Mouse (Mus musculus) adrenal gland, postnatal 14 days (tissue): Measurements from ENCODE around the gene Atic. TPM values are rescaled to one million over a fixed set of nuclear protein-coding genes. Genes with fewer than 3 reads are reported as not detected.

ENCODE experiments used
- DNase-seq: peaks from one replicate; pipeline ENCODE4 v3.0.0; 2021; ENCODE audit warnings: mixed read lengths
- long read RNA-seq, 2 experiments: library from polyadenylated mRNA; stranded (forward); transcript quantifications; one replicate each; pipeline ENCODE4 v2.0.0; 2021
- total RNA-seq: library from RNA; stranded (reverse); gene quantifications from 2 replicates; pipeline ENCODE4 v1.2.3, GENCODE M21; 2021

The Atic gene
- total RNA-seq, result 49.2 and 51.4 TPM in 2 replicates
- long read RNA-seq, experiment 1, transcript Atic-201 (16 exons, 2,845 nt), result major isoform, 25 of 32 reads
- long read RNA-seq, experiment 1, partial matches to known transcripts, result 2 of 32 reads
- long read RNA-seq, experiment 1, other reads (novel, unspliced or antisense), result 5 of 32 reads
- long read RNA-seq, experiment 2, transcript Atic-201 (16 exons, 2,845 nt), result major isoform, 20 of 27 reads
- long read RNA-seq, experiment 2, partial matches to known transcripts, result 3 of 27 reads
- long read RNA-seq, experiment 2, other reads (novel, unspliced or antisense), result 4 of 27 reads

- peak; percentile 95 for DNase-seq
Observed at GRCm38 (mm10) chr1:71556688-71557612, at the start of gene Atic. Gene Atic (plus strand): TSS chr1:71557150.

GRCm38 (mm10) chr1:71507251-71507650 is 49.7 kb upstream of the Atic start:
- DNase-seq, result no peak

GRCm38 (mm10) chr1:71515041-71515440 is 41.9 kb upstream of the Atic start:
- DNase-seq, result no peak

DNA sequence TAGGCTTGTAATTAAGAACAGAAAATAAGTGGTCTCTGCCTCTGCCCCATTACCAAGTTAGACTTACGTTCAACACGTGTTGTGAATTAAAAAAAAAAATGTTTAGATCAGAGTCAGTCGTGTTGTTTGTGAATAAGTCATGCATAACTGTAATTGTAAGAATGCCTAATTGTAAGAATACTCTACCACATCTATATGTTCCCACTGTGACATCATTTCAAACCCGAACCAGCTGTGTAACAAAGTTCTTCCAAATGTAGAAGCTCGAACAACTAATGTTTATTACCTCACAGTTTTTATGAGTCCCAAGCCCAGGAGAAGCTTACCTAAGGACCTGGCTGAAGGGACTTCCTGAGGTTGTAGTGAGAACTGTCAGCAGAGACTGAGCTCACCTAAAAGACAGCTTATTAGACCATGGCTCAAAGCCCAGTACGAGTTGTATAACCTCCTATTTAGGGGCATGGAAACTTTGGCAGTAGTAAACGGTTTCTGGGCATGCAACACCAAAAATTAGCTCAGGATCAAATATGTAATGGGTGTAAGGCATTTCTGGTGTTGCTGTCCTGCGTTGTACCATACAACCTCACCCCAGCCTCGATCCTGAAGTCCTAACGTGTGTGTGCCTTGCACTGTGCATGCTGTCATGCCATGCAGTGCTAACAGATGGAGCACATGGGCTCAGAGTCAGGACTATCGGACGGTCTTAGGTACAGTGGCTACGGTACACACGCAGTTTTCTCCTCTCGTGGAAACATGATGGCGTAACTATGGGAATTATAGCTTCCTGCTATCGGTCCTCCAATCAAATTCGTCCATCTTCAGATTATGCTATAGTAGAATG is 27.9 kb upstream of the Atic start:
- no peak for DNase-seq

GRCm38 (mm10) chr1:71530779-71531178 is 26.2 kb upstream of the Atic start:
- no peak for DNase-seq

DNA sequence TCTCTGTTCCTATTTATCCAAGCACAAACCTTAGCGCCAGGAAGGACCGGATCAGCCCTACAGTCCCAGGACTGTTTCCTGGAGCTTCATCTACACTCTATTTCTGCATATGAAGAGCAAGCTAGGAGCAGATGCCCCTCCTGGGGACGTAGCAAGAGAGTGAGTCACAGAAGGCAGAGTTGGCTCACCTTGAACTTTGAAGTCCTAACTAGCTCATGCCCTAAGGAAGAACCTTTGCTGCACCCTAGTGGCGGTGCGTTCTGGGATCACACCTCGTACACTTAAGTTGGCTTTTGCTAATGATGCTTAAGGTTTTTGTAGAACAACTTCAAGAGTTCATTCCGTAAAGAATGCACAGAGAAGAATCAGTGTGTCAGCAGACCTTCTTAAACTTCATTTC is 25.3 kb upstream of the Atic start:
- DNase-seq, result peak; percentile 79

- no peak for DNase-seq
Observed at GRCm38 (mm10) chr1:71539641-71540040, 17.3 kb upstream of the Atic start.

GRCm38 (mm10) chr1:71540437-71540836 is 16.5 kb upstream of the Atic start:
- no peak for DNase-seq

- DNase-seq, result no peak
Observed at GRCm38 (mm10) chr1:71550626-71551195, 6.2 kb upstream of the Atic start.

- DNase-seq, result no peak
Observed at GRCm38 (mm10) chr1:71560626-71561025, 3.7 kb downstream of the Atic start.

DNA sequence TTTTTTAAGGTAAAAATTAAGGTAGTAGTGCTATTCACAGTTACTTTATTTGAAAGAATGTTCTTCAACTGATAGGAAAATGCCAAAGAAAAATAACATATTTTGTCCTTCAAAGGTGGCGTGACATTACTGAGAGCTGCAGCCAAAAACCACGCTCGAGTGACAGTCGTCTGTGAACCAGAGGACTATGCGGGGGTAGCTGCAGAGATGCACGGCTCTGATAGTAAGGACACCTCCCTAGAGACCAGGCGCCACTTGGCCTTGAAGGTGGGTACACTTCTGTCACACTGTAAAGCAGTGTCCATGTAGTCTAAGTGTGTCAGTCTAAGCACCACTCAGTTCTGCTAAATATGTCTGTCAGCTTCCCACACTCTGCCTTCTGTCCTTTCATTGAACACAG is 7.3 kb downstream of the Atic start:
- DNase-seq, result no peak

- DNase-seq, result no peak
Observed at GRCm38 (mm10) chr1:71567884-71568605, 11.1 kb downstream of the Atic start.

- no peak for DNase-seq
Observed at GRCm38 (mm10) chr1:71570116-71570515, 13.2 kb downstream of the Atic start.

- DNase-seq, result peak; percentile 16
Observed at GRCm38 (mm10) chr1:71575987-71576386, 19.0 kb downstream of the Atic start.

- no peak for DNase-seq
Observed at GRCm38 (mm10) chr1:71576837-71577236, 19.9 kb downstream of the Atic start.

- DNase-seq, result peak; percentile 61
Observed at GRCm38 (mm10) chr1:71579526-71579925, 22.6 kb downstream of the Atic start.

DNA sequence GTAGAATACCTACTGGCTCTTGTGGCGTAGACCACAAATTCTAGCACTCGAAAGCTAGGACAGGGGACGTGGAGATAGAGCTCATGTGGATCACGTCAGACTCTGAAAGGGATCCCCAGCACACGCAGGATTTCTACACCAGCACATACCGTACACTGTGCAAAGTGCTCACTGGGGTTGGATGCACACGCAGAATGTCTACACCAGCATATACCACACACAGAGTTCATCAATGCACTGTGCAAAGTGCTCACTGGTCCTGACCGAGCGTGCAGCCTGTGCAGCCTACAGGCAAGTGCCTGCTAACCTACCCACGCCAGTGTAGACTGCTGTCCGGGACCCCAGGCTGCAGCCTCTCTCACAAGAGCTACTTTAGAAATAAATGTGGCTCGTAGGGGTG is 23.5 kb downstream of the Atic start:
- DNase-seq, result no peak

DNA sequence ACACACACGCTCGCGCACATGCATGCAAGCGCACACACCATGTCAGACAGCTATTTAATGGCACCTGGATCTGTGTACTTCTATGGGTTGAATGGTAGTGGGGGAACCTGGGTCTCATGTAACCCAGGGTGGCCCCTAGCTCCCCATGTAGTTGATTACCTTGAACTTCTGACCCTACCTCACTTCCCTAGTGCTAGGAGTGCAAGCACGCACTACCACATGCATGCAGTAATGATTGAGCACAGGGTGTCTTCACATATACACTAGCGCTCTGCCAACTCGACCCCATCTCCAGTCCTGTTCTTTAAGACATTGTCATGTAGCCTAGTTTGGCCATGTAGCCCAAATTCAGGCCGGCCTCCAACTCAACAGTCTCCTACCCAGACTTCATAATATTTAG is 26.4 kb downstream of the Atic start:
- DNase-seq, result no peak

DNA sequence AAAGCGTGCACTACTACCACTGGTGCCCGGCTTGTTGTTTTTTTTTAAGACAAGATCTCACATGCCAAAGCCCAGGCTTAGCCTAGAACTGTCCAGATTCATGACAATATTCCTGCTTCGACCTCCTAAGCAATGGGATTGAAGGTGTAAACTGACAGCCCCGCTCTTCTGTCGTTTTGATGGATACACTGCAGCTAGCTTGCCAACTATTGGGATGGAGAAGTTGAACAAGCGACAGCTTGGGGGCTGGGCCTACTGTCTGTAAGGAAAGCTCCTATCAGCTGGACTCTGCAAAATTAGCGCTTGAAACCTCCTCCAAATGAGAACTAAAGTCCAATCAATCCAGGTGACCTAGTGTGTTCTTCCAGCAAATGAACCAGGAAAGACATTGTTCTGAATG is 26.9 kb downstream of the Atic start:
- no peak for DNase-seq

DNA sequence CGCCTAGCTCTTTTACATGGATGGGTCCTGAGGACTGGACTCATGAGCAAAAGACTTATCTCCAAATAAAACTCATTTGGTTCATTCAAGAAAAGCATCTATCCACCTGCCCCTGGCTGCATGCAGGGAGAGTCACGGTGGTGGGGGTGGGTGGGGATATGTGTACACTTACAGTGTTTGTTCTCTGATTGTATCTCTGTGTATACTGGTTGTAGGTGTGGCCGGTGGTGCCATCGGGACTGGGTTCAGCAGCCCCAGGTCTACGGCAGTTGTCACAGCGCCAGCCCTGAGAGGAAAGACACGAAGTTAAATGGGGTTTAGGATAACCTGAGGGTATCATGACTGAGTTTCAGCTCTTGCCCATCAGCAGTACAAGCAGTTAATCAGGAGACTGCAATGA is 29.7 kb downstream of the Atic start:
- DNase-seq, result no peak

DNA sequence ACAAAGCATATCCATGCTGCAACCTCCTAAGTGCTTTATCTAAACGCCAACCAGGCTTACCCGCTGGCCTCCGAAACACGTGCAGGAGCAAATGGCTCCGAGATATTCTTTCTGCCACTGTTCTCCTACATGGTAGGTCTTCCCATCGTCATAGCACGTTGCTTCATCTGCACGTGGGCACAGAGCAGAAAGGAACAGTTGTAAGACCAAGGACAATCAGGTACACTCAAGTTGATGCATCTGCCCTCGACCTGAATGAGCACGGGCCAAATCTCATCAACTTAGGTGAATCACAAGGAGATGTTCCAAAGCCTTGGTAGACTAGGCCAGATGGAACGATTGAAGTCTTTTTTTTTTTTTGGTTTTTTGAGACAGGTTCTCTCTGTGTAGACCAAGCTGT is 33.1 kb downstream of the Atic start:
- no peak for DNase-seq

DNA sequence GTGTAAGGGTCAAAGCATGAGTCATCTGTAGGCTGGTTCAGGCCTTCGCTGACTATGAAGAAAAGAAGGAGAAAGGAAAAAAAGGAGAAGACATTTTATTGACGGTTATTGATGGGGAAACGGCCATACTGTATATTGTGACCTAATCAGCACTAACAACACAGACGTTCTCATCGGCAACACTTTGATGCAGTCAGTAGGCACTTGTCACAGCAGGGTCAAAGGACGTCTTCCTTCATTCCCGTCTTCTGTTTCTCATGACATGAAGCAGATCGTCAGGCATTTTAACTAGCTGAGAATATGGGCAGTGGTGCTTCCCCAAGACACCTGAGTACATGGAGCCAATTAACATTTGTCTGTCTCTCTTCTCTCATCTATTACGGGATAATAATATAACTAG is 36.2 kb downstream of the Atic start:
- no peak for DNase-seq
